Mouse (Mus musculus): ENCODE results near the gene Ccdc85c. TPM values are rescaled to one million over a fixed set of nuclear protein-coding genes. Genes with fewer than 3 reads are reported as not detected.

Ccdc85c gene
- polyA plus RNA-seq, 1 experiment = 26.1 TPM

GRCm38 (mm10) chr12:108287011-108287410 is 11.8 kb upstream of the Ccdc85c start:
- no peak overlapping the region for H3K4me3 ChIP-seq (ENCODE audit: control insufficient read depth, insufficient read depth, low read length)
- no peak overlapping the region for H3K27ac ChIP-seq (ENCODE audit: control insufficient read depth, insufficient read depth, low read length)
- H3K36me3 ChIP-seq (ENCODE audit: control insufficient read depth, insufficient read depth, low read length) = no peaks in the 10 kb centered on the region
- no peak for TF ChIP-seq CTCF (IDR thresholded peaks at IDR 0.05; ENCODE audit: borderline replicate concordance, control insufficient read depth, extremely low read depth, insufficient read depth, low read length, poor library complexity)
- TF ChIP-seq POLR2A (IDR thresholded peaks at IDR 0.05; ENCODE audit: control insufficient read depth, extremely low read depth, insufficient read depth, low read length, poor library complexity) = no peak
- H3K4me1 ChIP-seq (replicated peaks; ENCODE audit: control insufficient read depth, insufficient read depth, low read length) = peaks cover 2% of the 10 kb centered on the region; the same call in 1 of the 2 replicates
- H3K27me3 ChIP-seq (ENCODE audit: control insufficient read depth, insufficient read depth, low read length) = no peaks in the 10 kb centered on the region
- WGBS = 95% methylated on average over 8 of the region's 8 CpGs
- no peak for DNase-seq

- TF ChIP-seq CTCF (IDR thresholded peaks at IDR 0.05; ENCODE audit: borderline replicate concordance, control insufficient read depth, extremely low read depth, insufficient read depth, low read length, poor library complexity) (no peak), POLR2A (IDR thresholded peaks at IDR 0.05; ENCODE audit: control insufficient read depth, extremely low read depth, insufficient read depth, low read length, poor library complexity) (no peak)
- 90% methylated on average over 4 of the region's 4 CpGs for WGBS
- Histone ChIP-seq H3K4me1 (replicated peaks; ENCODE audit: control insufficient read depth, insufficient read depth, low read length) (no peaks in the 10 kb centered on the region; the same call in 1 of the 2 replicates), H3K27ac (ENCODE audit: control insufficient read depth, insufficient read depth, low read length) (no peak overlapping the region), H3K4me3 (ENCODE audit: control insufficient read depth, insufficient read depth, low read length) (no peak overlapping the region), H3K27me3 (ENCODE audit: control insufficient read depth, insufficient read depth, low read length) (no peaks in the 10 kb centered on the region), H3K36me3 (ENCODE audit: control insufficient read depth, insufficient read depth, low read length) (no peaks in the 10 kb centered on the region)
- DNase-seq = no peak
These were observed 11.2 kb upstream of the Ccdc85c start for GRCm38 (mm10) chr12:108286381-108286780.

- H3K4me1 ChIP-seq (replicated peaks; ENCODE audit: control insufficient read depth, insufficient read depth, low read length) = no peaks in the 10 kb centered on the region; the same call in 1 of the 2 replicates
- H3K4me3 ChIP-seq (ENCODE audit: control insufficient read depth, insufficient read depth, low read length) = no peak overlapping the region
- no peak for TF ChIP-seq CTCF (IDR thresholded peaks at IDR 0.05; ENCODE audit: borderline replicate concordance, control insufficient read depth, extremely low read depth, insufficient read depth, low read length, poor library complexity)
- no peak for TF ChIP-seq POLR2A (IDR thresholded peaks at IDR 0.05; ENCODE audit: control insufficient read depth, extremely low read depth, insufficient read depth, low read length, poor library complexity)
- no peaks in the 10 kb centered on the region for H3K27me3 ChIP-seq (ENCODE audit: control insufficient read depth, insufficient read depth, low read length)
- no peak for DNase-seq
- WGBS = 80% methylated on average over 11 of the region's 11 CpGs
- H3K36me3 ChIP-seq (ENCODE audit: control insufficient read depth, insufficient read depth, low read length) = no peaks in the 10 kb centered on the region
- no peak overlapping the region for H3K27ac ChIP-seq (ENCODE audit: control insufficient read depth, insufficient read depth, low read length)
These were observed 10.2 kb upstream of the Ccdc85c start for GRCm38 (mm10) chr12:108285225-108286011.

- TF ChIP-seq CTCF (IDR thresholded peaks at IDR 0.05; ENCODE audit: borderline replicate concordance, control insufficient read depth, extremely low read depth, insufficient read depth, low read length, poor library complexity) (no peak), POLR2A (IDR thresholded peaks at IDR 0.05; ENCODE audit: control insufficient read depth, extremely low read depth, insufficient read depth, low read length, poor library complexity) (no peak)
- H3K27me3 ChIP-seq (ENCODE audit: control insufficient read depth, insufficient read depth, low read length) = no peaks in the 10 kb centered on the region
- H3K4me1 ChIP-seq (replicated peaks; ENCODE audit: control insufficient read depth, insufficient read depth, low read length) = no peaks in the 10 kb centered on the region; the same call in 1 of the 2 replicates
These were observed 9.4 kb upstream of the Ccdc85c start for GRCm38 (mm10) chr12:108284455-108285224.

GRCm38 (mm10) chr12:108278221-108278918 is 3.1 kb upstream of the Ccdc85c start:
- no peak for DNase-seq

More at GRCm38 (mm10) chr12:108284455-108285224, 9.4 kb upstream of the Ccdc85c start:
- H3K4me3 ChIP-seq (ENCODE audit: control insufficient read depth, insufficient read depth, low read length) = no peak overlapping the region
- H3K36me3 ChIP-seq (ENCODE audit: control insufficient read depth, insufficient read depth, low read length) = no peaks in the 10 kb centered on the region
- 81% methylated on average over 14 of the region's 14 CpGs for WGBS
- no peak overlapping the region for H3K27ac ChIP-seq (ENCODE audit: control insufficient read depth, insufficient read depth, low read length)
- DNase-seq = no peak

GRCm38 (mm10) chr12:108277341-108277841 is 2.2 kb upstream of the Ccdc85c start:
- TF ChIP-seq CTCF (IDR thresholded peaks at IDR 0.05; ENCODE audit: borderline replicate concordance, control insufficient read depth, extremely low read depth, insufficient read depth, low read length, poor library complexity) (no peak), POLR2A (IDR thresholded peaks at IDR 0.05; ENCODE audit: control insufficient read depth, extremely low read depth, insufficient read depth, low read length, poor library complexity) (no peak)
- Histone ChIP-seq H3K4me3 (ENCODE audit: control insufficient read depth, insufficient read depth, low read length) (no peak overlapping the region), H3K36me3 (ENCODE audit: control insufficient read depth, insufficient read depth, low read length) (no peaks in the 10 kb centered on the region), H3K4me1 (replicated peaks; ENCODE audit: control insufficient read depth, insufficient read depth, low read length) (peaks cover 30% of the 10 kb centered on the region), H3K27me3 (ENCODE audit: control insufficient read depth, insufficient read depth, low read length) (no peaks in the 10 kb centered on the region), H3K27ac (ENCODE audit: control insufficient read depth, insufficient read depth, low read length) (no peak overlapping the region)
- 65% methylated on average over 12 of the region's 12 CpGs for whole genome bisulfite sequencing
- no peak for DNase-seq

More at GRCm38 (mm10) chr12:108278221-108278918, 3.1 kb upstream of the Ccdc85c start:
- Histone ChIP-seq H3K4me3 (ENCODE audit: control insufficient read depth, insufficient read depth, low read length) (no peak overlapping the region), H3K4me1 (replicated peaks; ENCODE audit: control insufficient read depth, insufficient read depth, low read length) (peaks cover 21% of the 10 kb centered on the region), H3K36me3 (ENCODE audit: control insufficient read depth, insufficient read depth, low read length) (no peaks in the 10 kb centered on the region), H3K27me3 (ENCODE audit: control insufficient read depth, insufficient read depth, low read length) (no peaks in the 10 kb centered on the region), H3K27ac (ENCODE audit: control insufficient read depth, insufficient read depth, low read length) (no peak overlapping the region)
- 86% methylated on average over 15 of the region's 15 CpGs for WGBS
- no peak for TF ChIP-seq POLR2A (IDR thresholded peaks at IDR 0.05; ENCODE audit: control insufficient read depth, extremely low read depth, insufficient read depth, low read length, poor library complexity)
- no peak for TF ChIP-seq CTCF (IDR thresholded peaks at IDR 0.05; ENCODE audit: borderline replicate concordance, control insufficient read depth, extremely low read depth, insufficient read depth, low read length, poor library complexity)

Data from thymus, adult 2 months (tissue).